18 mouse cellular contexts compared by ENCODE assay signal in the genomic region with DNA sequence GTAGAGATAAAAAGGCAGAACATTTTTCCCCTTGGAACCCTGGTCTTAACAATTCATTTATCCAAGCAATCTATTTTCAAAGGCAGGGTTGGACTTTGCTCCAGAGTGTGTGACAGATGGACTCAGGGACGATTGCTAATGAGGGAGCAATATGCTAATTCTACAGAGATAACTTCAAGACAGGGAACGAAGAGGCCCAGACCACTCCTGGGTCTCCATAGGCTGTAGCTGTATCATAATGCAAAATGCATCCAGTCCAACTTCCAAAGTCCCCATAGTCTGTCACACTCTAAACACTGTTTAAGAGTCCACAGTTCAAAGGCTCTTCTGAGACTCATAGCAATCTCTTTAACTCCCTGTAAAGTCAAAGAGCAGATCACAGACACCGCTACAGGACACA. TPM values are rescaled to one million over a fixed set of nuclear protein-coding genes. Genes with fewer than 3 reads are reported as not detected.
"Had no signal": no experiment of that assay in that cellular context is flagged by ENCODE, and none has a peak within 500 bp of the region (broad histone marks: within the 10 kb centered on the region; RNA-seq: fewer than 3 reads in every experiment).

No protein-coding gene starts in this region.

- H3K9me3 ChIP-seq: limb, embryonic 10.5 days; liver, embryonic 15.5 days; megakaryocyte, embryonic 14.5 days; midbrain, embryonic 15.5 days; neural tube, embryonic 12.5 days had no signal

- H3K27me3 ChIP-seq: liver, embryonic 15.5 days; megakaryocyte, embryonic 14.5 days; midbrain, embryonic 15.5 days; neural tube, embryonic 12.5 days had no signal

- H3K27ac ChIP-seq: left cerebral cortex, adult 2 months; limb, embryonic 10.5 days; liver, embryonic 15.5 days; macrophage; midbrain, embryonic 15.5 days; neural tube, embryonic 12.5 days had no signal

- ATAC-seq: hindbrain, embryonic 16.5 days; inflammation-experienced regulatory T-cells, adult 6 months; midbrain, embryonic 15.5 days had no signal

- DNase-seq: kidney, postnatal 10 days; lung, postnatal 10 days; right cerebral cortex, postnatal 25 days; thymus, adult 18-20 months; thymus, postnatal 25 days had no signal

- H3K36me3 ChIP-seq: limb, embryonic 10.5 days; liver, embryonic 15.5 days; midbrain, embryonic 15.5 days; neural tube, embryonic 12.5 days had no signal

- H3K4me3 ChIP-seq: left cerebral cortex, adult 2 months; limb, embryonic 10.5 days; liver, embryonic 15.5 days; megakaryocyte, embryonic 14.5 days; midbrain, embryonic 15.5 days; neural tube, embryonic 12.5 days had no signal

- H3K9ac ChIP-seq: liver, embryonic 15.5 days; midbrain, embryonic 15.5 days; neural tube, embryonic 12.5 days had no signal

- H3K4me1 ChIP-seq: limb, embryonic 10.5 days; liver, embryonic 15.5 days; megakaryocyte, embryonic 14.5 days; midbrain, embryonic 15.5 days; neural tube, embryonic 12.5 days had no signal

- H3K4me2 ChIP-seq: liver, embryonic 11.5 days; liver, embryonic 15.5 days; midbrain, embryonic 11.5 days; midbrain, embryonic 15.5 days; neural tube, embryonic 12.5 days had no signal

RNA-seq across cellular contexts. Expression of gene Asb14, which starts 7.1 kb away (rescaled TPM):
- polyA plus RNA-seq: large intestine, adult 2 months; liver, embryonic 11.5 days; liver, embryonic 15.5 days; macrophage; midbrain, embryonic 11.5 days; small intestine, adult 2 months had no signal
